Mouse (Mus musculus) cerebellum, adult 8-10 months (tissue): ENCODE data around the gene Pld2.
"Not testable (repeated sequence)": the region's sequence is repeated elsewhere in the genome, so short reads cannot be mapped to it uniquely, and the experiment has no call there.

Source experiments
- DNase-seq: peaks from one replicate; pipeline ENCODE4 v3.0.0; 2022

Pld2 gene

DNA sequence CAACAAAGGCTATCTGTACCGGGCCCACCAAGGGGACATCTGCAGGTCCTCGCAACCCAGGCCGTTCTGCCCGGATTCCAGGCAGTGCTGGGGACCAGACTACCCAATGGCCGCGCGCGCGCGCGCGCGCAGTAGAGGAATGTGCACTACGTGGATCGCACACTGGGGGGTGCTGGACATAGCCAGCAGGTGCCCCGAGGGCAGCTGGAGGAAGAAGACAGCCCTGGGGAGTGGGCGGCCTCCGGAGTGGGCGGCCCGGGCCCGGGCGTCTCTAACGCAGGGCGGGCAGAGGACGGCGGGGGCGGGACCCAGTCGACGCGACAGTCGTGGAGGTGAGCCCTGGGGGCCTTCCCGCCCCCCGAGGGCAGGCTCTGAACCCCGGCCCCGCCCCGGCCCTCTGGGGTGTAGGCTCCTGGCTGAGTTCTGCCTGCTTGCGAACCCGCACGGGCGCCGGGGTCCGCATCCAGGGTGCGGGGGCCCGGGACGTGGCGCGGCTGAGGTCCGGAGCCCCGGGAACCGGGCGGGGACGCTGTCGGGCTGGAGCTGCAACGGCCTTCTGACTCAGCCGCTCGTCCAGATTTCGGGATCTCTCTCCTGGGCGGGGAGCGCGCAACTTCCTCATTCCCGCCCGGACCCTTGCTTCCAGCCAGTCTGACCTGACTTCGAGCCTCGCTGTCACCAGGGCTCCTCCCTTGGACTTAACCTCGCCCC, at the start of gene Pld2:
Pld2 (plus strand) TSS at position 188 of the 711 bp plus-strand sequence.
- DNase-seq, result no peak

DNA sequence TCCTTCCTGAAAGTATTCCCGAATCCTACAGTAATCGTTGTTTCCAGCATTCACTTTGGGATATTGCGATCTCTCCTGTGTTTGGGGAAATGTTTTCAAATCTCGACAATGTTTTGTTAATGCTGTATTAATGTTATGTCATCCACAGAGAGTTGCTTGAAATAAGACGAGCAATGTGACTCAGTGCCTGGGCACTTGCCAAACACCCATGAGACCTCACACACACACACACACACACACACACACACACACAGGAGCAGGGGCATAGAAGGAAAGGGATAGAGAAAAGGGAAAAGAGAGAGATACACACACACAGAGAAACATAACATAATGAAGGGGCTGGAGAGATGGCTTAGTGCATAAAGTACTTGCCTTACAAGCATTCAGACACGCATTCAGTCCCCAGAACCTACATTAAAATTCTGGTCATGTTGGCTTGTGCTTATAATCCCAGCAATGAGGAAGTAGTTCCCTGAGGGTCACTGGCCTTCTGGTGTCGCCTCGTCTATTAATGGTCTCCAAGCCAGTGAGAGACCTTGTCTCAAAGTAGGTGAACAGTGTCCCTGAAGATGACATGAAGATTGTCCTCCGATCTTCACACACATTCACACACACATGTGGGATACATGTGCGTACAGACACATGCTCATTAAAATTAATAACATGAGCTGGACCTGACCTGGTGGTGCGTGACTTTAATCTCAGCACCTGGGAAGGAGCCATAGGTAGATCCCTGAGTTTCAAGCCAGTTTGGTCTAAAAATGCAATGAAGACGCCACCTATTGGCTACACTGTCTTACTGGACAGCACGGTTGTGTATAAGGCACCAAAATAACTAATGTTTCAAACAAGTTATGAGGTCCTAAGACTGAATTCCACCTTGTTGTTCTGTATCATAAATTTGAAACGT, 40.0 kb upstream of the Pld2 start:
- DNase-seq, result no peak

DNA sequence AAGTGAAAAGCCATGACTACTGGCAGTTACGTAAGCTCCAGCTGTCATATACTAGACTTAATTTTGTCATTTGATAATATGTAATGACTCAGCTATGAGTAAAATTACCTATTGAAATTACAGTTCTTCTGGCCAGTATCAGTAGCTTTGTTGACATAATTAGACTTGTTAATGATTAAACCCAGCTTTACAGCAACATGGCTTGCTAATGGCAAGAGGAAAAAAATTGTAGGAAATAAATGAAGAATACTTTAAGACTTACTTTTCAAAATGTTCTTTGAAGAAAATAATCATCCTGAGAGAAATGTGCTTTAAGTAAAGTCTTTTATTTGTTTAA, 39.4 kb upstream of the Pld2 start:
- DNase-seq, result no peak

DNA sequence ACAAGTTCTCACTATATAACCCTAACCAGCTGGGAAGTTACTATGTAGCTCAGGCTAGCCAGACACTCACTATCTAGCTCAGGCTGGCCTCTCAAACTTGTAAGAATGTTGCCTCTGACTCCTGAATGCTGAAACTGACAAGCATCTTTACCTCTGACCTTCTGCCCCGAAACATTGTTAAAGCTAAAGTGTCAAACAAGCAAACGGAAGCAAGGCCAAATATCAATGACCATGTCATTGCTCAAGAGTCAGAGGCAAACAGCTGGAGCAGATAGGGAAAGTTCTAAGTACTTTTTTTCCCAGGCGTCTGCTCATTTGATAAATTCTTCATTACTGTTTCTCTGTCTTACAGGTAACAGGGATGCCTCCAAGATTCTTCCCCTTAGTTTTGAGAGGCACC, 37.8 kb upstream of the Pld2 start:
- no peak for DNase-seq

DNA sequence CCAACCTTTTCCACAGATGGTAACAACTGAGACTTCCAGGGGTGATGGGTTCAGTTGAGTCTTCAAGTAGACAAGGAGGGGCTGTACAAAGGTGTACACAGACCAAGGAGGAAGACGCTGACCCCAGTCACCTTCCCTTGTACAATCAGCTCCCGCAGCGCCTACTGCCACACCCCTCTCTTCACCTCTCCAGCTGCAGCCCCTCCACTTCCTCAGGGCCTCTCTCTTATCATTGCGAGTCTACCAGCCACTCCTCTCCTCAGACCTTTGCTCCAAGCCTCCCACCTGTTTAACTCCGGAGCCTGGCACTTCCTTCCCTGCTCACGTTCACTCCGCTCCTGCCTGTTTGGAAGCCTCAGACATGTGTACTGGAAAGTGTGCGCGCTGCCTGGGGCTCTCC, 34.9 kb upstream of the Pld2 start, which contains the start of gene Tm4sf5:
Tm4sf5 (plus strand) TSS at position 275 of the 400 bp plus-strand sequence.
- DNase-seq, result no peak

DNA sequence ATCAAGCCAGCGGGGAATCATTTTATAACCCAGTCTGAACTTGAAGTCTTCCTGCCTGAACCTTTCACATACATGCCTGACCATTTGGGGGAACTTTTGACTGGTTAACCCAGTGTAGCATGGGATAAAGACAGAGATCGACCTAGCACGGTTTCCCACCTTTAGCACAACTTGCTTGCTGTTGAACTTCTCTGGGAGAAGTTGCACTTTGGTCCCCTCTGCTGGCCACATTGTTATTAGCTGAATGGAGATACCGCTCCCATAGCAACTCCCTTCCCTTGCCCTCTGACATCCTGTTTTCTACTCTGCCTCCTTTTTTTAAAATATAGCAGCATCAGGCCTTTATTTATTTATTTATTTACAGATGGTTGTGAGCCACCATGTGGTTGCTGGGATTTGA, 33.5 kb upstream of the Pld2 start:
- peak; percentile 11 for DNase-seq

DNA sequence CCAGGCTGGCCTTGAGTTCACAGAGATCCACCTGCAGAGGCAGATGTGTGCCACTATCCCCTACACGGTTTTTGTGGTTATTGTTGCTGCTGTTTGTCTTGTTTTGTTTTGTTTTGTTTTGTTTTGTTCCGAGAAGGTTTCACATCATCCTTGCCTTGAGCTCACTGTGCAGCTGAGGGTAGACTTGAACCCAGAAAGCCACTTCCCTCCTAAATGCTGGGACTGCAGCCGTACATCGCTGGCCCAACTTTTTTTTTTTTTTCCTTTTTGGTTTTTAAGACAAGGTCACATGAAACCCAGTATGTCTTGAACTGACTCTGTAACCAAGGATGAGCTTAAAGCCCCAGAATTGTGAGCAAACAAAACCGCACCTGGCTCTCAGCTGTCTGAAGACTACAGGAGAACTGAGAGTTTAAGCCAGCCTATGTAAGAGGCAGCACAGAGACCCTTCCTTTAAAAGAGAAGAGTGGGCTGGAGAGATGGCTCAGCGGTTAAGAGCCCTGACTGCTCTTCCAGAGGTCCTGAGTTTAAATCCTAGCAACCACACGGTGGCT, 32.8 kb upstream of the Pld2 start:
- DNase-seq, result no peak

DNA sequence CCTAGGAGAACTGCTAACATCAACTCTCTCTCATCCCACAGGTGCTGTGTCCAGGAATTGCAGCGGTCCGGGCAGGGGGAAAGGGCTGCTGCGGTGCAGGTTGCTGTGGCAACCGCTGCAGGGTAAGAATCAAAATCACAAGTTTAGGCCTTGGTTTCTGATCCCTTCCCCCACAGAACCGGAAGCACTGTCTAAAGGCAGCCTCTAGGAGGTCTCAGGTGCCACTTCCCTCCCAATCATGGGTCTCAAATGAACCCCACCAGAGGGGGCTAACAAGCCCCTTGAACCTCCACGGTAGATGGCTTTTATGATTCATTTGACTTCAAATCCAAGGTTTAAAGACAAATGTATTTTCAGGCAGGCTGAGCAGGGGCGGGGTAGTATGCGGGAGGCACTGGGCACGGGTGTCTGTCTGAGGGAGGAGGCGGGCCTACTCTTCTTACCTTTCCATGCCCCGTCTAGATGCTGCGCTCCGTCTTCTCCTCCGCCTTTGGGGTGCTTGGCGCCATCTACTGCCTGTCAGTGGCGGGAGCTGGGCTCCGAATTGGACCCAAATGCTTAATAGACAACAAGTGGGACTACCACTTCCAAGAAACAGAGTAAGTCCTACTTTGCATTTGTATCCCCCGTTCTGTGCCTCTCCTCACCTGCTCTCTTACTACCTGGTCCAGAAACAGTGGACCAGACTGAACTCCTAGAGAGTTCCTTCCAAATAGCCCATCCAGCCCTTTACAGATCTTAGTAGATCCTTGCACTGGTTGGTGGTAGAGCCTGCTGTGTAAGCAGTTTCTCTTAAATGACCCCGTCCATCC, 29.9 kb upstream of the Pld2 start:
- peak; percentile 38 for DNase-seq

DNA sequence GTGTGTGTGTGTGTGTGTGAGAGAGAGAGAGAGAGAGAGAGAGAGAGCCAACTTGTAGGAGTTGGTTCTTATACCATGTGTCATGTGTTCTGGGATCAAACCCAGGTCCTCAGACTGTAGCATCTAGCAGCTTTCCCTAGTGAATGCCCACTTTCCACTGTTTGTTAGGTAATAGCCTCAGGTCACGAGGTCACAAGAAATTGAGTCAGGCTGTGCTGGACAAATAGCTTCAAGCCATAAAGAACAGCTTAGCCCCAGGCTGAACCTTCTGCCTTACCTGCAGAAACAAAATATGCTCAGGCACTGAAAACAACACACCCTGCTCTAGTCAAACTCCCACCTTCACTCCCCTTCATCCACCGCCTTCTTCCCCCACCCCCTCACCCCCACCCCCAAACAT, 28.6 kb upstream of the Pld2 start:
- DNase-seq, result no peak

DNA sequence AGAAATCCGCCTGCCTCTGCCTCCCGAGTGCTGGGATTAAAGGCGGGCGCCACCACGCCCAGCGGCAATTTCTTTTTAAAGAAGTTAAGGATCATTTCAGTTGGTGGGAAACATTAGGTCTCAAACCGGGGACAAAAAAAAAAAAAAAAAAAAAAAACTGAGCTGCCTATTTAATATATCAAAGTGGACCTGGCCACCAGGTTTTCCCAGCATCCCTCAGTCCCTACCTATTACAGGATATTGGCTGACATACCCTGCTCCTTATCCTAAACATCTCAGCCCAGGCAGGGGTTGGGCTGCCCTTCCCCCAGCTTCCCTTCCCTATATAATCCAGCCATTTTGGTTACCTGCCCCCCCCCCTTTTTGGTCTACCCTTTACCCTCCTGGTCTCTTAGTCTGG, 28.0 kb upstream of the Pld2 start:
- no peak for DNase-seq

DNA sequence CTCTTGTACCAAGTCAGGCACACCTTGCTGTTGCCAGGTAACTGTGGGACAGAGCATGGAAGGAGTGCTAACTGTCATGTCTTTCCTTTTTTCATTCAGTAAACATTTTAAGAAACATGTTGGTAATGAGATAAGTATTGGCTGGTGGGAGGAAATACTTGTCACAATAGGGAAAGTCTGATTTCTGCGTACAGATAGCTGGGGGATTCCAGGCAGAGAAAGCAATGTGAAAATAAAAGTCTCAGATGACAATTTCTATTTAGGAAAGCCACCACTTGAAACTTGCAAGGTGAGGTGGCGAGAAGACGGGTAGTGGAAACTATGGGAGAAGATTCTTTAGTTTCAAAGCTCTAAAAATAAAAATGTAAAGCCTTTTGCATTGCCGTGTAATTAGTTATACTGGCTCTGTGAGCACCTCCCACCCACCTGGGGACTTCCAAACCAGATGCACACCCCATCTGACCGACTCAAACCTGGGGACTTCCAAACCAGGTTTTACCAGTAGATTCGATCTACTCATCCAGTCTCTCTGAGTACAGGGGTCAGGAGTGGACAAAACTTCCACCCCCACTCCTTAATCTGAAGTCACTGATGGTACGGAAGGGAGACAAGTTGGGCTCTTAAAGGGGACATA, 27.0 kb upstream of the Pld2 start:
- DNase-seq, result no peak

DNA sequence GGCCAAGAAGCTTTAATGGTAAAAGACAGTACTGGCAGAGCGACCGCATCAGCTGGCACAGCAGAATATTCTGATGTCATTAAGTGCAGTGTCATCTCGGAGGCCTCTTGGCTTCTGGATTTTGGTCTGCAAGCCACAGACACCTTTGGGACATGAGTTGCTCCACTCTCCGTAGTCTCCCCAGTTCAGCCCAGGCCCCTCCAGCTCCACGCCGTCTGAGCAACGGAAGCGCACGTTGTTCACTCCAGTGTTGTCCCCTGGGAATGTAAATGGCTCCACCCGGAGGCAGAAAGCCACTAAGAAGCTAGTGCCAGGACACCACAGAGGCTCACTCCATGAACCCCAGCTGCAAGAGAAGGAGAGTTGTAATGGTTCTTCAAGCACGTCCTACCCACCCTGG, 26.3 kb upstream of the Pld2 start:
- DNase-seq, result no peak

DNA sequence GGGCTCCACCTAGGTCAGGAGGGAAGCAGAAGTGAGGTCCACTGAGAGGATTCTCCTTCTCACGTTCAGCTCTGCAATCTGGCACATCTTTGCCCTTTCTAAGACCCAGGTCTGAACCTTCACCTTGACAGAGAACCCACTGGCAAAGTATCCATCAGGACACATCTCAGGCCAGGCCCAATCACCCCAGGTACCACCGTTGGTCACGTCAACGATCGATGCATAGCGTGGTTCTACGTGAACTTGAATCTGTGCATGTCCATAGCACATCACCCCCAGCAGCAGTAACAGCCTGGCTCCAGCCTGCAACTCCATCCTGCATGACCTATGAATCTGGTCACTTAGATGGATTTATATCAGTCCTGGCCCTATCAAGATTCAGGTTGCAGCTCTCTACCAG, 25.6 kb upstream of the Pld2 start, which contains the start of gene Vmo1:
Vmo1 (minus strand) TSS at position 329 of the 400 bp plus-strand sequence.
- DNase-seq, result no peak

DNA sequence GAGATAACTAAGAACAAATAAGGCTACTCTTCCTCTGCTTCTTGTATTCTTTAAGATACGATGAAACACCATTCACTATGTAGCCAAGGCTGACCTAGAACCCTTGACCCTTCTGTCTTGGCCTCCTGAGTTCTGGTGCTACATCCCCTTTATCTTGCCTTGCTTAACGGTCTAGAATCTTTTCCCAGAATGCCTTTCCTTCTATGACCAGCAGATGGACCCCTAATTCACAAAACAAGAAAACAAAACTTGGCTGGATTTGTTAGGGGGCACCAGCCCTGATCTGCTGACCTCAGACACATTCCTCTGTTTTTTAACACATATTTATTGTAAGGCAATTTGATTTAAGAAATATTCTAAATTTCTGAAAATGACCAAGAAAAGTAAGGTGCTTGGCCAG, 23.5 kb upstream of the Pld2 start:
- DNase-seq, result peak; percentile 40

DNA sequence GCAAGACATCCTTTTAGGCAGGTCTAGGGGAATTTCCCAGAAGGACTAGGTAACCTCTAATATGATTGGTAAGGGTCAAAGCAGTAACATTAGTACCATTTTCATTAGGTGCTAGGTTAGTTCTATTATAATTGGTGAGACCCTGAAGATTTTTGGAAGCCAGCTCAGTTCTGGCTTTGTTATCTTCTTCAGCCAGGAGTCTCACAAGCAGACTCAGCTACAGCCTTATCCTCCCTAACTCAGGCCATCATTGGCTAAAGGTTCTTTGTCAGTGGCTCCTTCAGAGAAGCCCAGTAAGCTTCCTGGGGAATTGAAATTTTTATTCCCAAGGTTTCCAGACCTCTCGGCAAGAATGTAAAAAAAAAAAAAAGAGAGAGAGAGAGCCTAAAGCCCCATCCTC, 21.4 kb upstream of the Pld2 start:
- DNase-seq, result no peak

DNA sequence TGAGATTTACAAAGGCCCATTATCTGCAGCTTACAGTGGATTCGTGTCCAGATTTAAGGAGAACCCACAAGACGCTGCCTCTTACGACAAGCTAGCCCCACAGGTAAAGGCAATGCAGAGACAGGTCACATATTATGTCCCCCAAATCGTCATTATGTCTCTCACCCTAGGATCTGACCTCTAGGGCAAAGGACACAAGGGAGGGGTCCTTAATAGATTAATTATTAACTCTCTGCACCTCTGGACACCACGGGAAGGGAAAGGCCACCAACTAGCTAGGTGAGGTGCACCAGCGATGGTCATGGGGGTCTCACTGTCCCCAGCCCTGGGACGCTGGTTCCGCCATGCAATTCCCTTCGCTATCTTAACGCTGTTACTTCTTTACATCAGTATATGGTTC, 20.9 kb upstream of the Pld2 start, which contains the start of gene Gltpd2:
Gltpd2 (plus strand) TSS at position 274 of the 400 bp plus-strand sequence.
- no peak for DNase-seq

DNA sequence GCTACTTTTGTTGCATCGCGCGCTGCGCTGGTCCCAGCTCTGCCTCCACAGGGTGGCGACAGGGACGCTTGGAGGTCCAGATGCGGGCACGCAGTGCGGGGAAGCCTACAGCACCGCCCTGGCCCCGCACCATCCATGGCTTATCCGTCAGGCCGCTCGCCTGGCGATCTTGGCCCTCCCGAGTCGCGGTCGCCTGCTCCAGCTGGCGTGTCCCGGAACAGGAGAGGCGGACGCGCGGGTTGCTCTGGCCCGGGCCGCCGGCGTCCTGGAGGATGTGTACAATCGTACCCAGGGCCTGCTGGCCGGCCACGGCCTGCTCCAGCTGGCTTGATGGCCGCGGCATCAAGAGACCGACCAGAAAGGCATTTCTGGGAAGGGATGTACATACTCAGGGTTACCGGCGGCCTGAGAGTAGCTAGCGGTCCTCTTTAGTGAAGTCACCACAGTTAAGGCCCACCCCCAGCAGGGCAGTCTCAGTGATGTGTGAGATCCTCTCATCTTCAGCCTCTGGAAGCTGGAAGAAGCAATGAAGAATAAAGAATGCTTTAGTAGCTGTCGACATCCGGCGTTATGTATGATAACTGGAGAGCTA, 19.6 kb upstream of the Pld2 start:
- DNase-seq, result peak; percentile 53

DNA sequence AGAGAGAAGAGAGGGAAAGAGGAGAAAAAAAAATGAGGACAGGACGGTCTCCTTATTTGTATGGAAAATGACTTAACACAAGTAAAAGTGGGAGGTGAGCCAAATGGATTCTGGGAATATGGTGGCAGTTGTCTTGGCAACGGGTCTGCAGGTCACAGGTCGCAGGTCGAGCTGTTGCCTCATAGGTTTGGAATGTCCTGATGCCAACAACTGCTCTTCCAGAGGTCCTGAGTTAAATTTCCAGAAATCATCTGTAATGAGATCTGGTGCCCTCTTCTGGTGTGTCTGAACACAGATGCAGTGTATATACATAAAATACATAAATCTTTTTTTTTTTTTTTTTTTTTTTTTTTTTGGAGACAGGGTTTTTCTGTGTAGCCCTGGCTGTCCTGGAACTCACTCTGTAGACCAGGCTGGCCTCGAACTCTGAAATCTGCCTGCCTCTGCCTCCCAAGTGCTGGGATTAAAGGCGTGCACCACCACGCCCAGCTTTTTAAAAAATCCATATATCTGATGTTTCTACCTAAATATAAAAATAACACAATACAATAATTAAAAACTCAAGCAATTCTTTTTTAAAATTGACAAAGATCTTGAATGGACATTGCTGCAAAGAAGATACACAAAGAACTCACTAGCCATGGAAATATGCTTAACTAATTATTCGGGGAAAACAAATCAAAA, 16.4 kb upstream of the Pld2 start:
- DNase-seq, result not testable (repeated sequence)

DNA sequence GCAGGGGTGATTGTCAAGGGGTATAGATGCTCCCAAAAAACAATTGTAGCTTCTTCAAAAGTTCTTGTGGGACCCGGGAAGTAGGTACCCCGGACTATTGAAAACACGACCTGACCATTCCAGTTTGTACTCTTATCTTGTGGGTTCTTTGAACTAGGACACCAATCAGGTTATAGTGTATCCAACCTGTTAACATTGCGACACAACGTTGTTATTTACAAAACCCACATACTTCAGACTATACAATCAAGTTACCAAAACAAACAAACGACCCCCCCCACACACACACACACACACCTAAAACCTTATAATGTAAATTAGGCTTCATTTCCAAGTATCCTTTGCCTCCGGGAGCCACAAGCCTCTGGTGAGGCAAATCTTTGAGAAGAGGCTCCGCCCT, 15.1 kb upstream of the Pld2 start:
- no peak for DNase-seq

DNA sequence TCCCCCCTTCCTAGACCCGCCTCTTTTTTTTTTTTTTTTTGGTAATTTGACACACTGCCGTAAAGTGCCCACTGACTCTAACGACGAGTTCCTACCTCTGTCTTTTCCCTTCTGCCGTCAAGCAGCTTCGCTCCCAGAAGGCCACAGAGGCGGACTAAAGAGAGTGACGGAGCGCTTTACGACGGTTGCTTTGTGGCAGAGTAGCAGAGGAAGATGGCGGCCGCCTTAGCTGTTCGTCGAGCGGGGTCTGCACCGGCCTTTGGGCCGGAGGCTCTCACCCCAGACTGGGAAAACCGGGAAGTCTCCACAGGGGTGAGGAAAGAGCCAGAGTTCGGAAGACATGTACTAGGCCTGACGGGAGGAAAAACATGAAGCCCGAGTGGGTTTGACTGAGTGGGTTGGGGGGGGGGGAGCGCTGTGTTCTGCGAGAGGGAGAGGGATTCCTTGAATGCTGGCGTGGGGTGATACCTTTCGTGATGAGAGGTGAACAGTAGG, 14.6 kb upstream of the Pld2 start, which contains the start of gene Psmb6:
Psmb6 (plus strand) TSS at position 184 of the 495 bp plus-strand sequence.
- peak; percentile 88 for DNase-seq

DNA sequence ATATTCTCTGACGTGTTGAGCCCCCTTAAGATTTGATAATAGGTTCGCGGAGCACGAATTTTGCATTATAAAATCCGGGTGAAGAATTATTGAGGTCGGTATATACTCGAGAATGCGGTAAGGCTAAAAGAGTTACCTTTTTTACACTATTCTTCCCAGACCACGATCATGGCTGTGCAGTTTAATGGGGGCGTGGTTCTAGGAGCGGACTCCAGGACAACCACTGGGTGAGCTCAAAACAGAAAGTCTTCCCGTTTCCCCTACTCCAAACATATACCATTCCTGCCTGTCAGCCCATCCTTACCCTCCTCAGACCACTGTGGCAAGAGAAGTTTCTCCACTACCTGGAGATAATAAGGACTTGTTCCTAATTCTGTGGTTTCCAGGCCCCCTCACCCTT, 14.1 kb upstream of the Pld2 start:
- no peak for DNase-seq
